8 mouse cellular contexts compared by ENCODE assay signal in genomic region chr19:53529705-53530562, GRCm38 (mm10). TPM values are rescaled to one million over a fixed set of nuclear protein-coding genes. Genes with fewer than 3 reads are reported as not detected.
DNase-seq lines count a peak whose midpoint lies in the region; ATAC-seq and TF ChIP-seq lines count a peak whose summit lies in the region.

No protein-coding gene starts in this region.

- peaks cover 37% of the 10 kb centered on the region for H3K4me1 ChIP-seq in heart, embryonic 16.5 days (ENCODE audit: control insufficient read depth, insufficient read depth, low read length)
- H3K4me1 ChIP-seq in limb, embryonic 10.5 days, result peaks cover 64% of the 10 kb centered on the region
- H3K4me1 ChIP-seq in midbrain, embryonic 13.5 days (replicated peaks), result peaks cover 22% of the 10 kb centered on the region
- H3K4me1 ChIP-seq in thymus, adult 2 months (replicated peaks; ENCODE audit: control insufficient read depth, insufficient read depth, low read length), result peaks cover 38% of the 10 kb centered on the region

- peak overlapping the region; percentile 92 for H3K9ac ChIP-seq in heart, embryonic 16.5 days (ENCODE audit: low read length)
- peak overlapping the region; percentile 69; the same call in 1 of the 2 replicates for H3K9ac ChIP-seq in midbrain, embryonic 13.5 days (replicated peaks)

- TF ChIP-seq POLR2A in thymus, adult 2 months (IDR thresholded peaks at IDR 0.05; ENCODE audit: control insufficient read depth, extremely low read depth, insufficient read depth, low read length, poor library complexity), result no peak

- H3K36me3 ChIP-seq in heart, embryonic 16.5 days (ENCODE audit: control insufficient read depth, insufficient read depth), result no peaks in the 10 kb centered on the region
- H3K36me3 ChIP-seq in limb, embryonic 10.5 days, result peaks cover 12% of the 10 kb centered on the region
- H3K36me3 ChIP-seq in midbrain, embryonic 13.5 days, result no peaks in the 10 kb centered on the region
- H3K36me3 ChIP-seq in thymus, adult 2 months (ENCODE audit: control insufficient read depth, insufficient read depth, low read length), result peaks cover 10% of the 10 kb centered on the region

- H3K27ac ChIP-seq in heart, embryonic 16.5 days (ENCODE audit: low read length), result peak overlapping the region; percentile 88
- H3K27ac ChIP-seq in limb, embryonic 10.5 days, result peak overlapping the region; percentile 87
- H3K27ac ChIP-seq in midbrain, embryonic 13.5 days, result no peak overlapping the region
- H3K27ac ChIP-seq in thymus, adult 2 months (ENCODE audit: control insufficient read depth, insufficient read depth, low read length), result peak overlapping the region; percentile 8; the same call in 1 of the 2 replicates

- peak; percentile 39 for DNase-seq in right cerebral cortex, adult 18-20 months
- no peak for DNase-seq in right cerebral cortex, postnatal 25 days
- DNase-seq in cerebellum, postnatal 14 days, result peak; percentile 55 to 65
- DNase-seq in limb, embryonic 10.5 days (ENCODE audit: low spot score), result peak; percentile 70
- peak; percentile 67 for DNase-seq in thymus, adult 2 months
- no peak for DNase-seq in right cerebral cortex, adult 2 months (ENCODE audit: low spot score in 2 of 2)

- H3K4me2 ChIP-seq in heart, embryonic 16.5 days (ENCODE audit: low read depth, low read length), result peak overlapping the region; percentile 94
- peak overlapping the region; percentile 83 for H3K4me2 ChIP-seq in midbrain, embryonic 13.5 days (replicated peaks)

- WGBS in heart, embryonic 16.5 days, result 8% methylated on average over 31 of the region's 31 CpGs
- under 1% methylated on average over 31 of the region's 31 CpGs for WGBS in limb, embryonic 10.5 days
- 3% methylated on average over 31 of the region's 31 CpGs for WGBS in midbrain, embryonic 13.5 days
- 3% methylated on average over 31 of the region's 31 CpGs for WGBS in thymus, adult 2 months

- H3K9me3 ChIP-seq in heart, embryonic 16.5 days (replicated peaks; ENCODE audit: control insufficient read depth, low read length), result no peaks in the 10 kb centered on the region
- H3K9me3 ChIP-seq in limb, embryonic 10.5 days (replicated peaks), result no peaks in the 10 kb centered on the region
- H3K9me3 ChIP-seq in midbrain, embryonic 13.5 days, result no peaks in the 10 kb centered on the region

- peak overlapping the region; percentile 88 for H3K4me3 ChIP-seq in heart, embryonic 16.5 days (ENCODE audit: low read length)
- peak overlapping the region; percentile 74 for H3K4me3 ChIP-seq in limb, embryonic 10.5 days
- peak overlapping the region; percentile 62 for H3K4me3 ChIP-seq in midbrain, embryonic 13.5 days (replicated peaks)
- peak overlapping the region; percentile 63 for H3K4me3 ChIP-seq in thymus, adult 2 months (ENCODE audit: control insufficient read depth, insufficient read depth, low read length)

- ATAC-seq in heart, embryonic 16.5 days (replicated peaks; ENCODE audit: extremely low read depth, insufficient read depth, low FRiP score), result peak; percentile 15; the same call in 1 of the 2 replicates
- peak; percentile 25 for ATAC-seq in midbrain, embryonic 13.5 days

- no peaks in the 10 kb centered on the region for H3K27me3 ChIP-seq in heart, embryonic 16.5 days (ENCODE audit: control insufficient read depth, insufficient read depth, low read length)
- H3K27me3 ChIP-seq in limb, embryonic 10.5 days (ENCODE audit: low read depth, poor library complexity, severe bottlenecking), result peaks cover 29% of the 10 kb centered on the region; the same call in 1 of the 2 replicates
- peaks cover 43% of the 10 kb centered on the region for H3K27me3 ChIP-seq in midbrain, embryonic 13.5 days
- H3K27me3 ChIP-seq in thymus, adult 2 months (ENCODE audit: control insufficient read depth, insufficient read depth, low read length), result no peaks in the 10 kb centered on the region

- no peak for TF ChIP-seq CTCF in thymus, adult 2 months (IDR thresholded peaks at IDR 0.05; ENCODE audit: borderline replicate concordance, control insufficient read depth, extremely low read depth, insufficient read depth, low read length, poor library complexity)

RNA-seq across cellular contexts. Expression of gene Dusp5, which starts 1.0 kb away (rescaled TPM):
- 9.0 and 11.5 TPM in 2 replicates for polyA plus RNA-seq in heart, embryonic 16.5 days (2015; fragmentation: Nextera tagmentation; extraction: Ambion mirVana)
- 6.4 and 8.9 TPM in 2 replicates for polyA plus RNA-seq in limb, embryonic 10.5 days (2016; fragmentation: Nextera tagmentation; extraction: Ambion mirVana)
- 0.68 and 1.2 TPM in 2 replicates for polyA plus RNA-seq in midbrain, embryonic 13.5 days (2015; fragmentation: Nextera tagmentation; extraction: Ambion mirVana)
- polyA plus RNA-seq in thymus, adult 2 months (2012; rRNA removed), result 46.7 and 57.6 TPM in 2 replicates

RNA-seq across cellular contexts. Expression of gene Nutf2-ps1, which starts 58.9 kb away (rescaled TPM):
- polyA plus RNA-seq in heart, embryonic 16.5 days (2015; fragmentation: Nextera tagmentation; extraction: Ambion mirVana), result 260 and 349 TPM in 2 replicates
- polyA plus RNA-seq in limb, embryonic 10.5 days (2016; fragmentation: Nextera tagmentation; extraction: Ambion mirVana), result 549 and 585 TPM in 2 replicates
- 316 and 335 TPM in 2 replicates for polyA plus RNA-seq in midbrain, embryonic 13.5 days (2015; fragmentation: Nextera tagmentation; extraction: Ambion mirVana)
- polyA plus RNA-seq in thymus, adult 2 months (2012; rRNA removed), result 171 and 197 TPM in 2 replicates

Comparison
In these comparisons a context has a peak if more than half of its experiments do, and no peak if none do; other contexts are left out.
1. DNase-seq: peak in right cerebral cortex, adult 18-20 months (single experiment), cerebellum, postnatal 14 days (2 of 2), limb, embryonic 10.5 days (single experiment) and thymus, adult 2 months (single experiment); none in right cerebral cortex, postnatal 25 days (single experiment) and right cerebral cortex, adult 2 months (0 of 2).
2. Peak in every context shown above with its lines, with median percentiles within 50 percentile points of each other: H3K4me3 ChIP-seq.